Mouse (Mus musculus) spleen, adult 2 months (tissue): Measurements from ENCODE around the gene Tspan17. TPM values are rescaled to one million over a fixed set of nuclear protein-coding genes. Genes with fewer than 3 reads are reported as not detected.
A peak's percentile ranks its signal among the peaks of the same experiment; 100 is the strongest.

Experiments used
- DNase-seq, 2 experiments: peaks; one replicate each; pipeline versions ENCODE4 v3.0.0 to v3.0.0-alpha.2; 2012 to 2021; ENCODE audit warnings: low spot score in 2 of 2, low read depth in 1 of 2
- H3K27ac ChIP-seq: fragments of 200-500 bp; 2 replicates; pipeline ENCODE4 v1.5.1; 2012; ENCODE audit warnings: low read length, inconsistent platforms; ENCODE audit not compliant: insufficient read depth
- H3K27me3 ChIP-seq: fragments of 200-500 bp; 2 replicates; pipeline ENCODE4 v1.6.1; 2012; ENCODE audit warnings: mild to moderate bottlenecking, moderate library complexity, low read length, inconsistent platforms; ENCODE audit not compliant: control insufficient read depth, insufficient read depth
- H3K36me3 ChIP-seq: fragments of 200-500 bp; 2 replicates; pipeline ENCODE4 v1.6.1; 2012; ENCODE audit warnings: mild to moderate bottlenecking, low read length, inconsistent platforms; ENCODE audit not compliant: control insufficient read depth, insufficient read depth
- H3K4me1 ChIP-seq: fragments of 200-500 bp; 2 replicates; pipeline ENCODE4 v1.6.1; 2011; ENCODE audit warnings: inconsistent platforms; ENCODE audit not compliant: control insufficient read depth, insufficient read depth, insufficient read length
- H3K4me3 ChIP-seq: fragments of 200-500 bp; 2 replicates; pipeline ENCODE4 v1.5.1; 2011; ENCODE audit warnings: mild to moderate bottlenecking, inconsistent platforms; ENCODE audit not compliant: insufficient read depth, insufficient read length; ENCODE audit errors: extremely low read depth
- CTCF ChIP-seq: fragments of 200-500 bp; IDR thresholded peaks from 2 replicates; pipeline ENCODE4 v1.5.1; 2011; ENCODE audit warnings: mild to moderate bottlenecking, inconsistent platforms; ENCODE audit not compliant: insufficient read depth, insufficient read length, insufficient replicate concordance; ENCODE audit errors: extremely low read depth
- POLR2A ChIP-seq: fragments of 200-500 bp; IDR thresholded peaks from 2 replicates; pipeline ENCODE4 v1.6.1; 2011; ENCODE audit warnings: low read depth, low read length, inconsistent platforms
- WGBS: fragments of 180-500 bp; shearing (Covaris S2); methylation state at CpG from one replicate; pipeline ENCODE4 v1.1.7; 2018; 5-methylcytosine and 5-hydroxymethylcytosine counted together
- polyA plus RNA-seq: library from polyadenylated mRNA; depleted of rRNA; stranded (reverse); fragments of >200 nt; gene quantifications from 2 replicates; pipeline ENCODE4 v1.2.3, GENCODE M21; 2012

Tspan17 gene
- polyA plus RNA-seq, 1 experiment: 6.2 TPM

DNA sequence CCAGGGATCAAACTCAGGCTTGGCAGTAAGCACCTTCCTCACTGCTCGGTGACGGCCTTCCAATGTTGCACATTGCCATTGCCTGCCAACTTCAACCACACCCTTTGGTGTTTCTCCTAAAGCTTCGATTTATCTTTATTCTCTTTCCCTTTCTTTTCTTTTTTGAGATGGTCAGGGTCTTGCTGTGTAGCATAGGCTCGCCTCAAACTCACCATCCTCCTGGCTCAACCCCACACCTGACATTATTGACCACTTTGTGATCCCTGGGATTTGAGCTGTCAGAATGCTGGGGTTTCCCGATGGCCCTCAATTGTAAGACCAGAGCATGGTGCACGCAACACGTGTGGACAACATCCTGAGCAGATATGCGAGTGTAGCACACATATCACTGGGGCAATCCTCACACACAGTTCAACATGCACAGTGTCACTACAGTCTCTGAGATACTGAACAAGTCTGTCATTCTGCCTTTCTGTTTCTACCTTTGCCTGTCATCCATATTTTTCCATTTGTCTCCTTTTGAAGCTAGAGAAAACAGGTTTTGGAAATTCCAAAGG, 32.9 kb upstream of the Tspan17 start:
- no peaks in the 10 kb centered on the region for H3K36me3 ChIP-seq
- no peak for DNase-seq
- H3K27ac ChIP-seq: no peak overlapping the region
- no peaks in the 10 kb centered on the region for H3K4me1 ChIP-seq
- H3K4me3 ChIP-seq: no peak overlapping the region
- peaks cover 8% of the 10 kb centered on the region; the same call in 1 of the 2 replicates for H3K27me3 ChIP-seq
- WGBS: 85% methylated on average over 8 of the region's 8 CpGs
- no peak for TF ChIP-seq CTCF
- no peak for TF ChIP-seq POLR2A

DNA sequence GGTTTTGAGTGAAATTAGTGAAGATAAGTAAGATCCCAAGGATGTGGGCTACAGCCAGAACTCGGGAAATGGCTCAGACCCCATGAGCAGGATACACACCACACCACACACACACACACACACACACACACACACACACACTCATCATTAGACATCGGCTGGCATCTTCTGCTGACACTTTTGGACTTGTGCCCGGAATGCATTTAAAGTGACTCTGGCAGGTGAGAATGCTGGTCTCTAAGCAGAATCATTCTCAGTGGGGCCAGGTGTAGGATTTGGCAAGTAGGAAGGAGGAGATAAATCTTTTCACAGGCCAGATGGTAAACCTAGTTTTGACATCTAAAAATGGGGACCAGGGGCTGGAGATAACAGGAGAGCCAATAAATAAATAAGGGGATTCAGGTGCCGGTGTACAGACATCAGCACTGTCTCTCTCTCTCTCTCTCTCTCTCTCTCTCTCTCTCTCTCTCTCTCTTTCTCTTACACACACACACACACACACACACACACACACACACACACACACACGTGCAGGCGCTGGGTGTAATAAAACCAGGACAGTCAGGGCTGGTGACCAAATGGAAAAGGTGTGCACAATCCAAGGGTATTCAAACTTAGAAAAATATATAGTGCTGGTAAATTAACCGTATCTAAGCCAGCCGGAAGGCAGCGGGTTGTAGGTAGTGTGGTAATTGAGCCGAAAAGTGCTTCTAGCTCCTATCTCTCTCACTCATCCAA, 31.9 kb upstream of the Tspan17 start:
- TF ChIP-seq POLR2A (no peak), CTCF (no peak)
- Histone ChIP-seq H3K27me3 (peaks cover 8% of the 10 kb centered on the region; the same call in 1 of the 2 replicates), H3K36me3 (no peaks in the 10 kb centered on the region), H3K4me3 (no peak overlapping the region), H3K27ac (no peak overlapping the region), H3K4me1 (no peaks in the 10 kb centered on the region)
- no peak for DNase-seq
- 55% methylated on average over 10 of the region's 10 CpGs for WGBS

DNA sequence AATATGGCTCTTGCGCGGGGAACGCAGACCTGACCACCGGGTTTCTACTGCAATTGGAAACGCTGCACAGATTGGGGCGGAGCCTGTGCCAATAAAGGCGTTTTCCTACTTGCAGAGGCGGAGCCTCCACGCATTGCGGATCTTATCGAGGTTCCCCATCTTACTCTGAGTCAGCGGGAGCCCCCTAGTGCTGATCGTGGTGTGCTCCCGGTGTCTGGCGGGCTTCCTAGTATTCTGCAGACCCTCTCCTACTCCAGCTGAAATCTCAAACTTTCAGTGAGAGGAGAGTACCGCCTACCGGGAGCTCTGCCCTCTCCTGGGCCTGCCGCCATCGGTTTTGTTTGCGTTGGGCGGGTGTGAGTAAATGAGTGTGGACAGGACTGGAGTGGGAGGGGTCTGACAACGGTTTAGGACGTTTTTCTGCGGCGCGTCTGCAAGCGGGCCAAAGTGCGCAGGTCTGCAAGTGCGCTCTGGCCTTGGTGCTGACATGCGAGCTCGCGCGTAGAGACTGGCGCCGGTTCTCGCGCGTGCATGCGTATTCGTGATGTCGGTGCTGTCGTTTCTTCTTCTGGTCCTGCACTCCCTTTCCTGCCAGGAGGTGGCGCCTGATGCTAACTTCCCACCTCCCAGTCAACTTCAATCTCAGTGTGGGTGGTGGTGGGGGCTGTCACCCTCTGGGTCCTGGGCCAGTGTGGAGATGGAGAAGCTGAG, 31.0 kb upstream of the Tspan17 start:
- Histone ChIP-seq H3K27ac (no peak overlapping the region), H3K4me1 (no peaks in the 10 kb centered on the region), H3K27me3 (peaks cover 8% of the 10 kb centered on the region; the same call in 1 of the 2 replicates), H3K36me3 (no peaks in the 10 kb centered on the region), H3K4me3 (0 out of 2 replicates have a peak overlapping the region, but pooled peaks have one; percentile 21)
- 3% methylated on average over 43 of the region's 43 CpGs for WGBS
- TF ChIP-seq CTCF (peak; percentile 35; the same call in 1 of the 2 replicates), POLR2A (no peak)
- peak; percentile 23 to 39 for DNase-seq

DNA sequence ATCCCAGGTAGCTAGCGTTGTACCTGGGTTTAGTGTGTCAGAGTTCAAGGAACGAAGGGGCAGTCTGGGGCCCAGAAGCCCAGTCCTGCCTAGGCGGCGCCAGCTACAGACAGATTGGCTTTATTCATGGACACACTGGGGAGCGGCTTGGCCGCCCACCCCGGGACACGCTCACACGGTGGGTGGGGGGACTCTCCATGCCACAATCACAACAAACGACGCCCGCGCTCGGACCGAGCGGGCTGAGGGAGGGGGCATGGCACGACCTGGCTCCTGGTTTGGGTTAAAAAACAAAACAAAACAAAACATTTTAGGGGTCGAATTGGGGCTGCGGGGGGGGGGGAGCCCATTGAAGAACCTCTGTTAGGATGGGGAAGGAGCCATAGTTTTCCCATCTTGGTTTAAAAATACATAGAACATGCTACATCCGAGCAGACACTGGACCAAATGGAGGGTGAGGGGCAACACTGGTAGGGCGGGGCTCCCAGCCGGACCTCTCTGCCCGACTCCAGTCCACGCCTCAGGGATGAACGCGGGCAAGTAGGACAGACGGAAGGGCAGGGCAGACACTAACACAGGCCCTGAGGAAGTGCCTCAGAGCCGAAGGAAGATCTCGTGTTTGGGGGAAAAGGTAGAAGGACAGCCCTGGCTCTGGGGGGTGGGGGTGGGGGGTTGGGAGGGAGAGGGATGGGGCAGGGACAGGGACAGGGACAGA, 30.3 kb upstream of the Tspan17 start:
- Histone ChIP-seq H3K36me3 (no peaks in the 10 kb centered on the region), H3K27ac (no peak overlapping the region), H3K4me3 (no peak overlapping the region), H3K27me3 (peaks cover 8% of the 10 kb centered on the region; the same call in 1 of the 2 replicates), H3K4me1 (no peaks in the 10 kb centered on the region)
- WGBS: 9% methylated on average over 29 of the region's 29 CpGs
- no peak for DNase-seq
- TF ChIP-seq POLR2A (no peak), CTCF (no peak)

DNA sequence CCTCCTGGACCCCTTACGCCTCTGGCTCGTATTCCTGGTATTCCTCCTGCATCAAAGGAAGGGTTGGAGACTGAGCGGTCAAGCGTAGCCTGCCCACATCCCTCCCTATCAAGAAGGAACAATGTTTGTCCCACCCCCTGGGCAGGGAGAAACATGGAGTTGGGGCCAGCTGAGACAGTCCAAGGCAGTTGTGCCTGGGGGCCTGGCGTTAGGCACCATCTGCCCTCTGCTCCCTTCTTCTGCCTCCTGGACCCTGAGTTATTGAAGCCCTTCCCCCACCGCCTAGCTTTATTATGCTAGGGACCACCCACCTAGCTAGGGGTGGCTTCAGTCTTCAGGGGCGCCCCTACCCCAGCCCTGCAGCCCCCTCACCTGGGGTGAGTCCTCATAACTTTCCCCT, 29.7 kb upstream of the Tspan17 start:
- H3K27ac ChIP-seq: no peak overlapping the region
- peaks cover 8% of the 10 kb centered on the region; the same call in 1 of the 2 replicates for H3K27me3 ChIP-seq
- H3K4me3 ChIP-seq: no peak overlapping the region
- 18% methylated on average over 7 of the region's 7 CpGs for WGBS
- H3K4me1 ChIP-seq: no peaks in the 10 kb centered on the region
- H3K36me3 ChIP-seq: no peaks in the 10 kb centered on the region
- DNase-seq: no peak
- no peak for TF ChIP-seq CTCF
- no peak for TF ChIP-seq POLR2A

DNA sequence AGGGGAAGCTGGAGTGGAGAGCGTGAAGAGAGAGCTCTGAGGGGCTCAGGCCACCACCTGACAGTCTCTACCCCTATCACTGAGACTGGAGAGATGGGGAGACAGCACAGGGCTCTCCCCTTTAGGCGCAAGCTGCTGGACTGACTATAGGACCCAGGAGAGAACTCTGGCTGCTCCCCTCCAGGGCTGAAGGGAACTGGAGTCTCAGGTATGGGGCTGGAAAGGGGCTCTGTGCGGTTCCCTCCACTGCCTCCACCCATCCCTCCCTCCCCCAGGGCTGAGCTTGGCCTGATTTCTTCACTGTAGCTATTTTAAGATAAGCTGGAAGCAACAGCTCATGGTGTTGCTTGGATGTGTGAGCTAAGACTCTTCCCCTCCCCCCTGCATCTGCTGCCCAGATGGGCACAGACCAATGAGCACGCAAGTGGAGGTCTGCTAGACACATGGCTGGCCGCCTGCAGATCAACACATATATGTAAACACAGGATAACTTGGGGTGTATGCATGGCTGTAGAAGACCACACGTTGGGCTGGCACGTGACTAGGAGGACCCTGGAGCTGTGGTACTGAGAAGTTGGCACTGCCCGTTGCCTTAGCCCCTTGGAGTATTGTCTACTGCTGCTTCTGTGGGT, 28.9 kb upstream of the Tspan17 start:
- Histone ChIP-seq H3K4me3 (no peak overlapping the region), H3K27me3 (peaks cover 11% of the 10 kb centered on the region)

More for the DNA sequence above, 28.9 kb upstream of the Tspan17 start:
- no peak overlapping the region for H3K27ac ChIP-seq
- no peaks in the 10 kb centered on the region for H3K4me1 ChIP-seq
- no peak for TF ChIP-seq POLR2A
- TF ChIP-seq CTCF: no peak
- DNase-seq: no peak
- 64% methylated on average over 8 of the region's 8 CpGs for WGBS
- H3K36me3 ChIP-seq: no peaks in the 10 kb centered on the region
